Mouse (Mus musculus) CD4-positive naive resting alpha-beta T cell, adult 76 days (primary cell): ENCODE results near the gene Hbb-bh2. TPM values are rescaled to one million over a fixed set of nuclear protein-coding genes. Genes with fewer than 3 reads are reported as not detected.

ENCODE experiments used
- total RNA-seq: library from RNA; stranded (reverse); gene quantifications from one replicate; pipeline ENCODE4 v1.2.4, GENCODE M21; 2023

The Hbb-bh2 gene
- not detected for total RNA-seq

DNA sequence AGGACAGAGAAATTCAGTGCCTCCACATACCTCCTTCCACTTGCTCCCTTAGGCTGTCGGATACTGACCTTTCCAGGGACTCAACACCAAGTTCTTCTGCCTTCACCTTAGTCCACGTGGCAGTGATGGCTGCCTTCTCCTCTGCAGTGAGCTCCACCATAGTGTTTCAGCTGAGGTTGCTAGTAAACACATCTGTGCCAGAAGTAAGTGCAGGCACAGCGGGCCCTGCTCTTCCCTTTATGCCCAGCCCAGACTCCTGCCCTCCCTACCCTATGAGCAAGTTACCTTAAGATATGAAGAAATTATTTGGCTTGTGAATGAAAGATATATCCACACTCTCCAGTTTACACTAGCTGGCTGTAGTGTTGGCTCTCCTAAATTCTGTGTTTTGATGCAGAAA, at the start of gene Hbb-bh2:
TSS of gene Hbb-bh2 (minus strand) at position 253 of the 400 bp plus-strand sequence.

DNA sequence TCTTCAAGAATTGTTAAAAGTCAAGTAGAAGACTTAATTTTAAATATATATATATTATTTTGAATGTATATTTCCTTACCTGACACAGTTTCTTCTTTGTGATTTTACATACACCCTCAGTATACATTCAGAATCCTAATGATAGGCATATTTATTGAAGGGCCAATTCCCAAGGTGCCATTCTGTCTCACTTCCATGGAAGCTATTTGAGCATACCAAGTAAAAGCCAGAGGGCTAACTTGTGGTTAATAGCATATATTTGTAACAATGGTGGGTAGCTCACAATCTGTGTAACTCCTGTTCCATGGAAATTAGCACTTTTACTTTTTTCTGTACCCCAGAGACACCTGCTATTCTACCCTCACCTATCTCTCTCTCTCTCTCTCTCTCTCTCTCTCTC, 45.8 kb upstream of the Hbb-bh2 start, which contains the start of gene Olfr66:
TSS of gene Olfr66 (minus strand) at position 101 of the 400 bp plus-strand sequence.

DNA sequence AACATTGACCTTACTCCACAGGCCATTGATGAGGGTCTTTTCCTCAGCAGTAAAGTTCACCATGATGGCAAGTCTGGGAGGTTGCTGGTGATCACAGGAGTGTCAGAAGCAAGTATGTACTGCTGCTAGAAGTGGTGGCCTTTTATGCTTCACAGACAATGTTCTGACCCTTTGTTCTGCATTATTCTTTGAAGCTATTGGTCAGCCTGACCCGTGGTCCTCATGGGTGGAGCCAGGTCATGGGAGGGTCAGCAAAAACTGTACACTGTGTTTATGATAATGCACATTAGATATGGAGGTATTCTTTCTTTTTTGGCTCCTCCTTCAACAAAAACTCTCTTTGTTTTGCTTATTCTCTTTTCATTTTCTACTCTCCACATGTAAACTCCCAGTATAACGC, 12.8 kb upstream of the Hbb-bh2 start, which contains the start of gene Hbb-y:
TSS of gene Hbb-y (minus strand) at position 127 of the 400 bp plus-strand sequence.

DNA sequence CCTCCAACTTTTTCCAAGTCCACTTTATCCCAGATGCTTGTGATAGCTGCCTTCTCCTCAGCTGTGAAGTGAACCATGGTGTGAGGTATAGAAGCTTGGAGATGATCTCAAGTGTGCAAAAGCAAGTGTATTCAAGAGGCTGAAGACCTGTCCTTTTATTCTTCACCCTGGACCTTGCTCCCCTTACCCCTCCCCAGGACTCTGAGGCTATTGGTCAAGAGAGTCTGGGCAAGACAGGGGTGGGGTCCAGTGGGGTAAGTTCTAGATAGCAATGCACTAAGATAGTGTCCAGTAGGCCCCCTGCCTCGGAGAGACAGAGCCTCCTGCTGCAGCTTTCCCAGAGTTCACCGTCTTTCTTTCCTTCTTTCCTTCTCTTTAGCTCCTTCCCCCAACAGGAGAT, 2.7 kb upstream of the Hbb-bh2 start, which contains the start of gene Hbb-bh1:
TSS of gene Hbb-bh1 (minus strand) at position 131 of the 400 bp plus-strand sequence.

DNA sequence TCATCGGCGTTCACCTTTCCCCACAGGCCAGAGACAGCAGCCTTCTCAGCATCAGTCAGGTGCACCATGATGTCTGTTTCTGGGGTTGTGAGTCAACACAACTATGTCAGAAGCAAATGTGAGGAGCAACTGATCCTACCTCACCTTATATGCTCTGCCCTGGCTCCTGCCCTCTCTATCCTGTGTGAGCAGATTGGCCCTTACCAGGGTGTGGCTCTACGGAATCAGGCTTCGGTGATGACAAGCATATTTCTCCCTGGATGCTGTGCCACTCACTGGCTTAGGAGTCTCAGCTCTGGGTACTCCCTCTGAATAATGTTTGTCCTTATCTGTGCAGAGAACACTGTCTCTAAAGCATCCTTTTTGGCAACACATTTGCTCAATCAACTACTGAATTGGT, 12.5 kb downstream of the Hbb-bh2 start, which contains the start of gene Hbb-bs:
TSS of gene Hbb-bs (minus strand) at position 289 of the 400 bp plus-strand sequence.

DNA sequence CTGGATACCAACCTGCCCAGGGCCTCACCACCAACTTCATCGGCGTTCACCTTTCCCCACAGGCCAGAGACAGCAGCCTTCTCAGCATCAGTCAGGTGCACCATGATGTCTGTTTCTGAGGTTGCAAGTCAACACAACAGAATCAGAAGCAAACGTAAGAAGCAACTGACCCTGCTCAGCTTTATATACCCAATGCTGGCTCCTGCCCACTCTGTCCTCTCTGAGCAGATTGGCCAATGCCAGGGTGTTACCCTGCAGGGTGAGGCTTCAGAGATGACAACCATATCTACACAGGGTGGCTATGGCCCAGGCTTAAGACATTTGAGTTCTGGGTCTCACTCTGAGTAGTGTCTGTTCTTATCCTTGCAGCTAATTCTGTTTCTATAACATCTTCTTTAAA, 26.6 kb downstream of the Hbb-bh2 start, which contains the start of gene Hbb-bt:
TSS of gene Hbb-bt (minus strand) at position 231 of the 400 bp plus-strand sequence.

DNA sequence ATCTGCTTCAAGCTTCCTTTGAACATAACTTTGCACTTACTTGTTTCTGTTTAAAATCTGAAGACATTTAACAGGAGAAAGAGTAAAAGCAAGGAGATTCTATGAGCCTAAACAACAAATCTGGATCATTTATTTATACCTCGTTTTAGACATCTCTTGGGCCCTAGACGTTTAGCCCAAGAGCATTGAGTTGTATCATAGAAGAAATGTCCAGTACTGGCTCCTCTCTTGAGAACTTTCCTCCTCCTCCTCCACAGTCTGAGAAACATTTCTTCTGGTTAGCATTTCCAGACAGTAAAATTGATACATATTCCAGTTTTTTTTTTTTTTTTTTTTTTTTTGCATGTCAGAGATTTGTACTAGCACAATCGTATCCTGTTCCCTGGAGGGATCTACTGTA, 48.6 kb downstream of the Hbb-bh2 start, which contains the start of gene Olfr67:
TSS of gene Olfr67 (minus strand) at position 101 of the 400 bp plus-strand sequence.

Other genes starting within 250 kb of the Hbb-bh2 start
- not detected for gene Olfr619, start 239.9 kb downstream of the Hbb-bh2 start, total RNA-seq
- gene Olfr620, start 228.0 kb downstream of the Hbb-bh2 start, total RNA-seq: not detected
- gene Olfr622, start 197.8 kb downstream of the Hbb-bh2 start, total RNA-seq: not detected
- gene Olfr623, start 176.8 kb downstream of the Hbb-bh2 start, total RNA-seq: not detected
- gene Olfr624, start 169.3 kb downstream of the Hbb-bh2 start, total RNA-seq: not detected
- gene Olfr625-ps1, start 157.8 kb downstream of the Hbb-bh2 start, total RNA-seq: not detected
- gene Olfr243, start 125.8 kb downstream of the Hbb-bh2 start, total RNA-seq: not detected
- gene Olfr628, start 110.1 kb downstream of the Hbb-bh2 start, total RNA-seq: not detected
- not detected for gene Olfr629, start 95.6 kb downstream of the Hbb-bh2 start, total RNA-seq
- gene Olfr630, start 83.2 kb downstream of the Hbb-bh2 start, total RNA-seq: not detected
- gene Olfr69, start 68.9 kb downstream of the Hbb-bh2 start, total RNA-seq: not detected
- gene Olfr68, start 60.8 kb downstream of the Hbb-bh2 start, total RNA-seq: not detected
- not detected for gene Olfr67, start 48.7 kb downstream of the Hbb-bh2 start, total RNA-seq
- gene Hbb-bt, start 26.5 kb downstream of the Hbb-bh2 start, total RNA-seq: 492 TPM
- gene Hbb-bs, start 12.4 kb downstream of the Hbb-bh2 start, total RNA-seq: 2,802 TPM
- gene Hbb-bh1, start 2.6 kb upstream of the Hbb-bh2 start, total RNA-seq: not detected
- gene Hbb-y, start 12.7 kb upstream of the Hbb-bh2 start, total RNA-seq: not detected
- not detected for gene Olfr66, start 45.7 kb upstream of the Hbb-bh2 start, total RNA-seq
- not detected for gene Olfr64, start 54.0 kb upstream of the Hbb-bh2 start, total RNA-seq
- gene Olfr65, start 63.0 kb upstream of the Hbb-bh2 start, total RNA-seq: not detected
- gene Olfr631, start 88.3 kb upstream of the Hbb-bh2 start, total RNA-seq: not detected
- not detected for gene Olfr632, start 93.8 kb upstream of the Hbb-bh2 start, total RNA-seq
- not detected for gene Olfr633, start 103.9 kb upstream of the Hbb-bh2 start, total RNA-seq
- gene Olfr635, start 130.6 kb upstream of the Hbb-bh2 start, total RNA-seq: not detected
- not detected for gene Olfr638, start 158.2 kb upstream of the Hbb-bh2 start, total RNA-seq
- not detected for gene Olfr639, start 176.8 kb upstream of the Hbb-bh2 start, total RNA-seq
- not detected for gene Olfr640, start 185.1 kb upstream of the Hbb-bh2 start, total RNA-seq
- gene Olfr641, start 194.9 kb upstream of the Hbb-bh2 start, total RNA-seq: not detected
- gene Olfr642, start 212.1 kb upstream of the Hbb-bh2 start, total RNA-seq: not detected
- not detected for gene 4930516K23Rik, start 220.9 kb upstream of the Hbb-bh2 start, total RNA-seq
- gene Olfr644, start 231.3 kb upstream of the Hbb-bh2 start, total RNA-seq: not detected
- not detected for gene Olfr645, start 244.9 kb upstream of the Hbb-bh2 start, total RNA-seq